Mouse (Mus musculus) limb, embryonic 14.5 days (tissue): Measurements from ENCODE around the gene Gm16181. TPM values are rescaled to one million over a fixed set of nuclear protein-coding genes. Genes with fewer than 3 reads are reported as not detected.

Experiments
- ATAC-seq: fragments of 200-750 bp; cut with Nextera tagmentation; 2 replicates; pipeline ENCODE4 v1.8.0; 2017; ENCODE audit warnings: low read depth, moderate number of reproducible peaks, moderate TSS enrichment; ENCODE audit not compliant: low FRiP score
- DNase-seq: peaks from one replicate; pipeline ENCODE4 v3.0.0-alpha.2; 2015; ENCODE audit warnings: low spot score
- H3K27ac ChIP-seq: fragments of 300-500 bp; sonication (generic); replicated peaks from 2 replicates; pipeline ENCODE4 v1.5.1; 2014; ENCODE audit warnings: low read depth, mild to moderate bottlenecking, low read length, moderate library complexity, mixed read lengths
- H3K27me3 ChIP-seq: fragments of 300-500 bp; sonication (generic); 2 replicates; pipeline ENCODE4 v1.6.1; 2014; ENCODE audit warnings: low read length, mixed read lengths; ENCODE audit not compliant: control insufficient read depth, insufficient read depth
- H3K36me3 ChIP-seq: fragments of 300-500 bp; sonication (generic); 2 replicates; pipeline ENCODE4 v1.6.1; 2014; ENCODE audit warnings: mild to moderate bottlenecking, low read length, moderate library complexity, mixed read lengths; ENCODE audit not compliant: control insufficient read depth, insufficient read depth
- H3K4me1 ChIP-seq: fragments of 300-500 bp; sonication (generic); 2 replicates; pipeline ENCODE4 v1.6.1; 2014; ENCODE audit warnings: antibody characterized with exemption, low read length, mixed read lengths; ENCODE audit not compliant: control insufficient read depth, insufficient read depth
- H3K4me2 ChIP-seq: fragments of 300-500 bp; sonication (generic); replicated peaks from 2 replicates; pipeline ENCODE4 v1.6.1; 2014; ENCODE audit warnings: low read depth, mild to moderate bottlenecking, low read length, moderate library complexity; ENCODE audit not compliant: severe bottlenecking
- H3K4me3 ChIP-seq: fragments of 300-500 bp; sonication (generic); replicated peaks from 2 replicates; pipeline ENCODE4 v1.5.1; 2014; ENCODE audit warnings: low read length
- H3K9ac ChIP-seq: fragments of 300-500 bp; sonication (generic); 2 replicates; pipeline ENCODE4 v1.6.1; 2014; ENCODE audit warnings: mild to moderate bottlenecking, low read depth, low read length, moderate library complexity; ENCODE audit not compliant: severe bottlenecking
- H3K9me3 ChIP-seq: fragments of 300-500 bp; sonication (generic); 2 replicates; pipeline ENCODE4 v1.6.1; 2016; ENCODE audit warnings: low read length; ENCODE audit not compliant: control insufficient read depth
- POLR2A ChIP-seq: fragments of 200-500 bp; IDR thresholded peaks from 2 replicates; pipeline ENCODE4 v1.8.0; 2012; ENCODE audit warnings: inconsistent platforms, mild to moderate bottlenecking, moderate library complexity, borderline replicate concordance; ENCODE audit not compliant: insufficient read depth, insufficient read length; ENCODE audit errors: extremely low read depth
- WGBS: fragments of 180-500 bp; shearing (Covaris S2); extraction: QIAGEN DNeasy Blood & Tissue Kit; methylation state at CpG from one replicate; pipeline ENCODE4 v1.1.7; 2014; 5-methylcytosine and 5-hydroxymethylcytosine counted together
- polyA plus RNA-seq, 2 experiments: library from polyadenylated mRNA; depleted of rRNA in 1 of 2; stranded (reverse) in 1 of 2; unstranded in 1 of 2; fragments of >200 nt; fragmentation: Nextera tagmentation in 1 of 2; extraction: Ambion mirVana in 1 of 2; gene quantifications; 2 replicates each; pipeline versions ENCODE4 v1.2.1 to v1.2.3; 2012 to 2014

The Gm16181 gene
- polyA plus RNA-seq, 2 experiments, result not detected

DNA sequence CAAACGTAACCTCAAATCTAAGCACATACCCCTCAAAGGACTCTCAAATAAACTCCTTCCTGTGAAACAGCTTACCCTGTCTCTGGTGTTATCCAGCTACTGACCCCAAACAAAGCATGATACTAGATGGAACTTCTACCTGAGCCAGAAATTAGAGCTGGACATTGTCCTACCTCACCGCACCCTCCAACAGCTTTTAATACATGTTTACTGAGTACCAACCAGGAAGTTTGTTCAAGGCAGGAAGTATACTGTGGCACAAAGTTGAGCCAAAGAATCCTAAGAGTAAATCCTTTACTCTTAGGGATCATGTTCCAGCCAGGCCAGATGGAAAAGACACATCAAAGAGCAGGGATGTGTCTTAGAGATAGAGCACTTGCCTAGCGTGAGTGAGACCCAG, 10.0 kb upstream of the Gm16181 start:
- Histone ChIP-seq H3K4me3 (no peak overlapping the region), H3K27ac (no peak overlapping the region), H3K27me3 (no peaks in the 10 kb centered on the region), H3K36me3 (no peaks in the 10 kb centered on the region), H3K9me3 (no peaks in the 10 kb centered on the region), H3K4me1 (no peaks in the 10 kb centered on the region), H3K4me2 (no peak overlapping the region), H3K9ac (no peak overlapping the region)
- no peak for TF ChIP-seq POLR2A
- no peak for ATAC-seq
- DNase-seq, result no peak
- 64% methylated on average over 3 of the region's 3 CpGs for WGBS

- DNase-seq, result no peak
- WGBS, result 87% methylated on average over 5 of the region's 5 CpGs
- H3K4me3 ChIP-seq, result no peak overlapping the region
- ATAC-seq, result no peak
- H3K4me2 ChIP-seq, result no peak overlapping the region
- no peaks in the 10 kb centered on the region for H3K36me3 ChIP-seq
- H3K9ac ChIP-seq, result no peak overlapping the region
- H3K9me3 ChIP-seq, result no peaks in the 10 kb centered on the region
- H3K27me3 ChIP-seq, result no peaks in the 10 kb centered on the region
- H3K27ac ChIP-seq, result no peak overlapping the region
- TF ChIP-seq POLR2A, result no peak
- H3K4me1 ChIP-seq, result no peaks in the 10 kb centered on the region
Measured at GRCm38 (mm10) chr17:35213071-35213470, 7.6 kb upstream of the Gm16181 start.

DNA sequence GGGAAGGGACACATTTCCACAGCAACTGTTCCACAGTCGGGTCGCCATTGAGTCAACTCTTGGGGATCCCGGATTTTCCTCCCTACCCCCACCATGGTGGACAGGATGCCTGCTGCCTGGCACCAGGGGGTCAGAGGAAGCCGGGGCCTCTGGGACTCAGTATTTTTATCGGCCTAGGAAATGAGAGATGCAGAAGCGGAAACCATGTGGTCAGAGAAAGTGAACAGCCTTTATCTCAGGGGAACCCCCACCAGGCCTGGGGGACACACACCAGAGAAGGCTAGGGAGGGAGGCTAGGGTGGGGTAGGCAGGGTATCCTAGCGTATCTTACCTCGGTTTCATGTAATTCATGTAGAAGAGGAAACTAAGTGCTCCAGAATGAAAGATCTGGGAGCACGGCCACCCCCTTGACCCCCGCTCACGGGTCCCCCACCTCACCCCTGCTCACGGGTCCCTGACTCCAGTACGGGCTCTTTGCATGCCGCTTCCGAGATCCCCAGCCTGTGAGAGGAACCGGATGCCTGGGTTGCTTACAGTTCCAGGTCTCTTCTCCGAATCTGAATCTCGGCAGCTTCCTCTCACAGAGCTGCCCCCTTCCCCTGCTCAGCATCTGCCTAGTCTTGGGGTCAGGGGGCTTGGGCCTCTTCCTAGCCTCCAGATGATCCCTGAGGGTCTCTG, 2.0 kb upstream of the Gm16181 start:
- H3K9me3 ChIP-seq, result no peaks in the 10 kb centered on the region
- DNase-seq (no peak), ATAC-seq (no peak)
- no peak overlapping the region for H3K4me2 ChIP-seq
- no peak overlapping the region for H3K4me3 ChIP-seq
- no peak for TF ChIP-seq POLR2A
- WGBS, result 86% methylated on average over 18 of the region's 18 CpGs
- no peak overlapping the region for H3K27ac ChIP-seq
- no peaks in the 10 kb centered on the region for H3K27me3 ChIP-seq
- H3K9ac ChIP-seq, result no peak overlapping the region
- peaks cover 28% of the 10 kb centered on the region for H3K36me3 ChIP-seq
- no peaks in the 10 kb centered on the region for H3K4me1 ChIP-seq

- Histone ChIP-seq H3K4me2 (no peak overlapping the region), H3K27me3 (no peaks in the 10 kb centered on the region), H3K4me1 (no peaks in the 10 kb centered on the region), H3K9ac (no peak overlapping the region), H3K36me3 (peaks cover 28% of the 10 kb centered on the region), H3K9me3 (no peaks in the 10 kb centered on the region), H3K27ac (no peak overlapping the region), H3K4me3 (no peak overlapping the region)
- ATAC-seq (no peak), DNase-seq (no peak)
- WGBS, result 87% methylated on average over 6 of the region's 6 CpGs
- no peak for TF ChIP-seq POLR2A
Measured at GRCm38 (mm10) chr17:35219601-35220041, 1.0 kb upstream of the Gm16181 start.

DNA sequence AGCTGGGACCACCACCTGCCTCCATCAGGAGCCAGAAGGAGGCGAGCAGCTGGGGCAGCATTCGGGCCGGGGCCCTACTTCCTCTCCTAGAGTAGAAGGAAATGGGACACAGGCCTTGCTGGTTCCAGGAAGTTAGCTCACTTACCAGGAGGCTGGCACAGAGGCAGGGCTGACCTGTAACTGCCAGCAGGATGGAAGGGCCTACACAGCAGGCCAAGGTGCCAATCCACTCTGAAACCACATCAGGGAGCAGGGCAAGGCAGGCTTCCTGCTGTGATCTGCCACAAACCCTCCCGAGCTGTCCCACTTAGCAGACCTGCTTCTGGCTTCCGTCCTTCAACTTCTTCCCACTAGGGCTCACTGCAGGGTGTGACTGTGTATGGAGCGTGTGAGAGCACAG, 1.7 kb downstream of the Gm16181 start:
- 70% methylated on average over 6 of the region's 6 CpGs for WGBS
- TF ChIP-seq POLR2A, result no peak
- Histone ChIP-seq H3K4me1 (no peaks in the 10 kb centered on the region), H3K9me3 (no peaks in the 10 kb centered on the region), H3K27me3 (no peaks in the 10 kb centered on the region), H3K36me3 (peaks cover 34% of the 10 kb centered on the region), H3K4me3 (no peak overlapping the region), H3K4me2 (no peak overlapping the region), H3K27ac (no peak overlapping the region), H3K9ac (no peak overlapping the region)
- no peak for ATAC-seq
- no peak for DNase-seq
